Mouse (Mus musculus) olfactory bulb, adult 2 months (tissue): Measurements from ENCODE around the gene Kmt2b.

Source experiments
- CTCF ChIP-seq: fragments of 200-500 bp; IDR thresholded peaks from 2 replicates; pipeline ENCODE4 v1.5.1; 2012; ENCODE audit warnings: low read depth, mild to moderate bottlenecking, low read length, moderate library complexity; ENCODE audit not compliant: insufficient read depth
- POLR2A ChIP-seq: fragments of 200-500 bp; IDR thresholded peaks from 2 replicates; pipeline ENCODE4 v1.6.1; 2012; ENCODE audit warnings: mild to moderate bottlenecking, low read depth, low read length, moderate library complexity; ENCODE audit not compliant: insufficient read depth

GRCm38 (mm10) chr7:30629013-30629412 is 40.5 kb upstream of the Kmt2b start:
- TF ChIP-seq CTCF (no peak), POLR2A (no peak)
